Mouse (Mus musculus): ENCODE data around the gene Cfap73. TPM values are rescaled to one million over a fixed set of nuclear protein-coding genes. Genes with fewer than 3 reads are reported as not detected.

Gene Cfap73
- polyA plus RNA-seq, 1 experiment: not detected

- peaks cover 13% of the 10 kb centered on the region; the same call in 1 of the 2 replicates for H3K4me1 ChIP-seq (ENCODE audit: control insufficient read depth, insufficient read depth, insufficient read length)
- no peaks in the 10 kb centered on the region for H3K27me3 ChIP-seq (ENCODE audit: control insufficient read depth, insufficient read depth, low read length)
- TF ChIP-seq POLR2A (IDR thresholded peaks at IDR 0.05; ENCODE audit: low read depth, low read length) (peak; percentile 97), CTCF (IDR thresholded peaks at IDR 0.05; ENCODE audit: extremely low read depth, insufficient read depth, insufficient read length, insufficient replicate concordance) (no peak)
- DNase-seq (ENCODE audit: low read depth in 1 of 2, low spot score in 2 of 2): peak; percentile 99
- H3K27ac ChIP-seq (ENCODE audit: insufficient read depth, low read length): peak within 1 kb of the TSS; percentile 79
- under 1% methylated on average over 35 of the region's 35 CpGs for WGBS
- peaks cover 10% of the 10 kb centered on the region for H3K36me3 ChIP-seq (ENCODE audit: control insufficient read depth, insufficient read depth, low read length)
- H3K4me3 ChIP-seq (ENCODE audit: extremely low read depth, insufficient read depth, insufficient read length): peak within 1 kb of the TSS; percentile 77
Observed at GRCm38 (mm10) chr5:120588569-120589094, 45.4 kb downstream of the Cfap73 start, which contains the start of the genes Tpcn1 and Iqcd. Tpcn1 (minus strand) TSS chr5:120588673. Iqcd (plus strand) TSS chr5:120589016.

DNA sequence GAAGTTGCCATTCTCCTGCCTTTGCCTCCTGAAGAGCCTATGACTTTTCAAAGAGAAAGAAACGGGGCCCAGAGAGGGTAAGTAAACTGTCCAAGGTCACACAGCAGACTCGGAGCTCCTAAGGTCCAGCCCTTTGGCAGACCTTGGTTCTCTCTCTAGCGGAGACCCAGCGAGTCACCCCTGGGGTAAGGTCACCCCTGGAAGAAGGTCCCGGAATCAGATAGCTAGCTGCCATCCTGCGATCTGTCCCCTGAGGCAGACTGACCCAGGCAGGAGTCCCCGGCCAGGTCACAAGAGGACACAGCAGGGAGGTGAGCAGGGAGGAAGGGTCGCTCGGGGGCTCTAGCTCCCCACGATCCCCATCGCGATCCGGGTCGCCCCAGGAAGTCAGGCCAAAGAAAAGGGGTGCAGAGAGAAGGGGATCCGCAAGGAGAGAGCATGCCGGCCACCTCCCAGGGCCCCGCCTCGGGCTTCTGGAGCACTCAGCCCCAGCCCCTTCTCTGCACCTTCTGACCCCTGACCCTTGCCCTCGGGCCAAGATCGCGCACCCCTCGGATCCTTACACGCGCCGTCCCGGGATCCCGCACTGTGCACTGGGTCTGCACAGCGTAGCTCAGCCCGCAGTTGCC is 46.0 kb downstream of the Cfap73 start:
- TF ChIP-seq POLR2A (IDR thresholded peaks at IDR 0.05; ENCODE audit: low read depth, low read length) (no peak), CTCF (IDR thresholded peaks at IDR 0.05; ENCODE audit: extremely low read depth, insufficient read depth, insufficient read length, insufficient replicate concordance) (no peak)
- peaks cover 10% of the 10 kb centered on the region for H3K36me3 ChIP-seq (ENCODE audit: control insufficient read depth, insufficient read depth, low read length)
- WGBS: under 1% methylated on average over 29 of the region's 29 CpGs
- H3K4me1 ChIP-seq (ENCODE audit: control insufficient read depth, insufficient read depth, insufficient read length): peaks cover 13% of the 10 kb centered on the region; the same call in 1 of the 2 replicates
- peak overlapping the region; percentile 79 for H3K27ac ChIP-seq (ENCODE audit: insufficient read depth, low read length)
- H3K27me3 ChIP-seq (ENCODE audit: control insufficient read depth, insufficient read depth, low read length): no peaks in the 10 kb centered on the region
- peak overlapping the region; percentile 77 for H3K4me3 ChIP-seq (ENCODE audit: extremely low read depth, insufficient read depth, insufficient read length)
- no peak for DNase-seq (ENCODE audit: low read depth in 1 of 2, low spot score in 2 of 2)

DNA sequence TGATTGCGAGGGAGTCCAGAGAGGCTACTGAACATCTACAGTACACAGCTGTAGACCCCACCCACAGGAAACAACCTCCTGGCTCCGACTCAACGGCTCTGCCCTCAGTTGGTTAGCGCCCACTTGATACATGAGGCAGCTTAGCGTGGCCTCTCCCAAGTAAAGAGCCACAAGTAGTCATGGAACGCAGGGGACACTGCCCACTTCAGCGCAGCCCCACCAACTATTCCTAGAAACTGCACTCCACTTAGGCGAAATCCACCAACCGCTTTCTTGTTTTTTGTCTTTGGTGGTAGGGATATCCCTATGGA is 46.5 kb downstream of the Cfap73 start:
- Histone ChIP-seq H3K4me3 (ENCODE audit: extremely low read depth, insufficient read depth, insufficient read length) (peak overlapping the region; percentile 77), H3K36me3 (ENCODE audit: control insufficient read depth, insufficient read depth, low read length) (peaks cover 10% of the 10 kb centered on the region), H3K27me3 (ENCODE audit: control insufficient read depth, insufficient read depth, low read length) (no peaks in the 10 kb centered on the region), H3K27ac (ENCODE audit: insufficient read depth, low read length) (peak overlapping the region; percentile 79), H3K4me1 (ENCODE audit: control insufficient read depth, insufficient read depth, insufficient read length) (peaks cover 13% of the 10 kb centered on the region; the same call in 1 of the 2 replicates)
- 14% methylated on average over 9 of the region's 9 CpGs for WGBS
- DNase-seq (ENCODE audit: low read depth in 1 of 2, low spot score in 2 of 2): peak in 1 of 2 experiments; percentile 40
- TF ChIP-seq POLR2A (IDR thresholded peaks at IDR 0.05; ENCODE audit: low read depth, low read length): 0 out of 2 replicates have a peak, but pooled peaks have one; percentile 5
- TF ChIP-seq CTCF (IDR thresholded peaks at IDR 0.05; ENCODE audit: extremely low read depth, insufficient read depth, insufficient read length, insufficient replicate concordance): no peak

DNA sequence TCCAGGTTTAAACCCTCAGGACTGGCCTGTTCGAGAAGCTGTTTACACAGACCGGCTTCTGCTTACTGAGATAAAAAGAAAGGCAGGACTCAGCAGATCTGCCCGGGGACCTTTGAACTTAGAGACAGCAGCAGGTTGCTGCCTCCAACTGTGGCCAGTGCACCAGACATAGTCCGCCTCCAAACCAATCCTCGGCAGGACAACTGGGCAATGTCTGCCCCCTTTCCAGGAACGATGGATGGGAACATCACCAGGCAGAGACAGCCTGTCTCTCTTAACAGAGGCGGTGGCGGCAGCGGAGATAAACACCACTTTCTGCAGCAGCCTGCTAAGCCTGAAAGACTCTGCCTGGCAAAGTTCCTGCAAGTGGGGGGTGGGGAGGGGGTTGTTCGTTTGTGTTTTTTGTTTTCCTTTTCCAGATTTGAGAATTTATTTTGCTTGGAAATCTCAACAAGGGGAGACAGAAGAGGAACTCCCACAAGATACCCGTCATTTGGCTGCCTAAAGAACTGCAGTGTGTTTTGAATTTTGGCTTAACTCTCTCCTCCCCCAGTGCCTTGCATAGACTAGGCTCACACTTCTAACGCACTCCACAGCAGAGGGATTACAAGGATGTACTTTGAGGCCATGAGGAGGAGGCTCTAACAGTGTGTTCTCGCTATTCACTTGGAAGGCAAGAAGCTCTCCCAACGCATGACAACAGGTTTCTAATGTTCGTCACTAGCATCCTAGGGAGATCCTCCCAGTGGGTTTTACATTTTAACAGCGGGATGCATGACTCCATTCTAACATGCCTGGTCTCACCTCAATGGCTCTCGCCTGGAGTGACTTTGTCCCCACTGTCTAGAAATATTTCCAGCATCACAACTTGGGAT is 47.1 kb downstream of the Cfap73 start:
- Histone ChIP-seq H3K4me1 (ENCODE audit: control insufficient read depth, insufficient read depth, insufficient read length) (peaks cover 13% of the 10 kb centered on the region; the same call in 1 of the 2 replicates), H3K36me3 (ENCODE audit: control insufficient read depth, insufficient read depth, low read length) (peaks cover 13% of the 10 kb centered on the region), H3K27me3 (ENCODE audit: control insufficient read depth, insufficient read depth, low read length) (no peaks in the 10 kb centered on the region), H3K27ac (ENCODE audit: insufficient read depth, low read length) (peak overlapping the region; percentile 52; the same call in 1 of the 2 replicates), H3K4me3 (ENCODE audit: extremely low read depth, insufficient read depth, insufficient read length) (peak overlapping the region; percentile 77)
- WGBS: 35% methylated on average over 17 of the region's 17 CpGs
- no peak for DNase-seq (ENCODE audit: low read depth in 1 of 2, low spot score in 2 of 2)
- no peak for TF ChIP-seq CTCF (IDR thresholded peaks at IDR 0.05; ENCODE audit: extremely low read depth, insufficient read depth, insufficient read length, insufficient replicate concordance)
- TF ChIP-seq POLR2A (IDR thresholded peaks at IDR 0.05; ENCODE audit: low read depth, low read length): no peak

DNA sequence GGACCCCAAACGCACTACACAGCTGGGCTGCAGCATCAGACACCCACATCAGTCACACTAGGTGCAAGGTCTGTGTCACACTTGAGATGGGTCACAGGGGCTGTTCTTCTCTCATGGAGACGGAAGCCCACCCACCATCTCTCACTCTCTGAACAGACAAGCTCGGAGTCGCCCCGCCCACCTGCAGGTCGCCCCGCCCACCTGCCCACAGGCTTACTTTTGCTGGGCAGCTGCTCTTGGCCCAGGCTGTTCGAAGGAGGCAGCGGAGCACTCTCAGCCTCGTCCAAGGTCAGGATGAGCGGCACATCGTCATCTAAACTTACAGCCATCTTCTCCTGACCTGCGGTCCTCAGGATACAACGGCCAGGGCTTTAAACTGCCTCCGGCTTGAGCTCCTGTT is 49.1 kb downstream of the Cfap73 start:
- DNase-seq (ENCODE audit: low read depth in 1 of 2, low spot score in 2 of 2): no peak
- H3K4me3 ChIP-seq (ENCODE audit: extremely low read depth, insufficient read depth, insufficient read length): no peak overlapping the region
- peaks cover 16% of the 10 kb centered on the region; the same call in 1 of the 2 replicates for H3K4me1 ChIP-seq (ENCODE audit: control insufficient read depth, insufficient read depth, insufficient read length)
- H3K27me3 ChIP-seq (ENCODE audit: control insufficient read depth, insufficient read depth, low read length): no peaks in the 10 kb centered on the region
- H3K27ac ChIP-seq (ENCODE audit: insufficient read depth, low read length): no peak overlapping the region
- 91% methylated on average over 15 of the region's 15 CpGs for WGBS
- H3K36me3 ChIP-seq (ENCODE audit: control insufficient read depth, insufficient read depth, low read length): peaks cover 15% of the 10 kb centered on the region
- TF ChIP-seq POLR2A (IDR thresholded peaks at IDR 0.05; ENCODE audit: low read depth, low read length): no peak
- TF ChIP-seq CTCF (IDR thresholded peaks at IDR 0.05; ENCODE audit: extremely low read depth, insufficient read depth, insufficient read length, insufficient replicate concordance): no peak

DNA sequence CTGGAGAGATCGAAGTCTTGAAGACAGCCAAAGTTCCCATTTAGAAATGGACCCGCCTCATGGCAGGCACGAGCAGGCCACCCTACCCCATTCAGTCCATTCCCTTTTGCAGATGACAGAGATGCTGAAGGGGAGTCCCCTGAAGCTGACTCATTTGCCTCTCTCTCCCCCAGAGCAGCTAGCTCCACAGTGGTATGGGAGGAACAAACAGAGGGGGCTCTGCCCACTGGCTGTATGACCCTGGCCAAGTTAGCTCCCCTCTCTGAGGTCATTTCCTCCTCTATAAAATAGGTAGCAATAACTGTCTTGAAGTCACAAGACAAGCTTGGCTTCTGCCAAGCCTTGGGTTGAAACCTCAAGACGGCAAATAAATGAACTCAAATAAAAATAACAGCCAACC is 50.5 kb downstream of the Cfap73 start:
- WGBS: 61% methylated on average over 4 of the region's 4 CpGs
- TF ChIP-seq POLR2A (IDR thresholded peaks at IDR 0.05; ENCODE audit: low read depth, low read length): no peak
- no peak for TF ChIP-seq CTCF (IDR thresholded peaks at IDR 0.05; ENCODE audit: extremely low read depth, insufficient read depth, insufficient read length, insufficient replicate concordance)
- Histone ChIP-seq H3K27ac (ENCODE audit: insufficient read depth, low read length) (no peak overlapping the region), H3K27me3 (ENCODE audit: control insufficient read depth, insufficient read depth, low read length) (no peaks in the 10 kb centered on the region), H3K36me3 (ENCODE audit: control insufficient read depth, insufficient read depth, low read length) (peaks cover 15% of the 10 kb centered on the region), H3K4me3 (ENCODE audit: extremely low read depth, insufficient read depth, insufficient read length) (no peak overlapping the region), H3K4me1 (ENCODE audit: control insufficient read depth, insufficient read depth, insufficient read length) (peaks cover 27% of the 10 kb centered on the region; the same call in 1 of the 2 replicates)
- no peak for DNase-seq (ENCODE audit: low read depth in 1 of 2, low spot score in 2 of 2)
